In the genomic region with DNA sequence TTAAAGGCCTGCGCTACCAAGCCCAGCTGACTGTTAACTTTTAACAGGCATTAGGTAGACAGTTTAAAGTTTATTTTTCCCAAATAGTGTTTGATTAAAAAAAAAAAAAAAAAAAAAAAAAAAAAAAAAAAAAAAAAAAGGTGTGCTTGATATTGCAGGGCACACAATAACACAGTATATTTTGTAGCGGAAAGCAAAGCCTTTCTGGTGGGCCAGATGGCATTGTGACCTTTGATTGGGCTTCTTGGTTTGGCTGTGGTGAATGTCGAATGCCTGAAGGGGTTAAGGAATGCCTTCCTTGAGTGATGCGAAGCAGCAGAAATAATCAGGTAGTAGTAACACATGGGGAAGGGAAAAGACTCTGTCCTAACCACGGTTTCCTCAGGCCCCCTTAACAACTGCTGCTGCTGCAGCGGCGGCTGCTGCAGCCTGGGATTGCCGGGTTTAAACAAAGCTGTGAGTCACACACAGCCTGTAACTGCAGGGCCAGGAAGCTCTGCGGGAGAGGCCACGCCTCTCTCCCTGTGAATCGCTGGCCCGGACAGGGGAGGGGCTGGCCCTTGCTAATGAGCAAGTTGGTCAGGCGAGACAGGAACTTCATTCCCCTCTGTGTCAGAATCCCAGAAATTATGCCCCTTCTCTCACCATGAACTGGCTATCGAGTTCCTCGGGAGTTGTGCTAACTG, we compare ENCODE assay signal across 8 mouse cellular contexts. TPM values are rescaled to one million over a fixed set of nuclear protein-coding genes. Genes with fewer than 3 reads are reported as not detected.
DNase-seq lines count a peak whose midpoint lies in the region; ATAC-seq and TF ChIP-seq lines count a peak whose summit lies in the region.

No protein-coding gene starts in this region.

- TF ChIP-seq EP300 in liver, postnatal 0 days (IDR thresholded peaks at IDR 0.05; ENCODE audit: low read depth): no peak

- H3K27me3 ChIP-seq in forebrain, embryonic 14.5 days (replicated peaks; ENCODE audit: control insufficient read depth, insufficient read depth, low read length): no peaks in the 10 kb centered on the region
- no peaks in the 10 kb centered on the region for H3K27me3 ChIP-seq in liver, postnatal 0 days (ENCODE audit: insufficient read depth, low read length)
- H3K27me3 ChIP-seq in neural tube, embryonic 13.5 days: no peaks in the 10 kb centered on the region
- no peaks in the 10 kb centered on the region for H3K27me3 ChIP-seq in testis, adult 2 months (ENCODE audit: control insufficient read depth, insufficient read depth, low read length)

- peak overlapping the region; percentile 68 for H3K9ac ChIP-seq in forebrain, embryonic 14.5 days (ENCODE audit: low read length)
- H3K9ac ChIP-seq in liver, postnatal 0 days (replicated peaks): peak overlapping the region; percentile 64
- peak overlapping the region; percentile 69 for H3K9ac ChIP-seq in neural tube, embryonic 13.5 days

- H3K36me3 ChIP-seq in forebrain, embryonic 14.5 days (ENCODE audit: control insufficient read depth, insufficient read depth, low read length): no peaks in the 10 kb centered on the region
- H3K36me3 ChIP-seq in liver, postnatal 0 days (replicated peaks; ENCODE audit: insufficient read depth, low read length): no peaks in the 10 kb centered on the region
- H3K36me3 ChIP-seq in neural tube, embryonic 13.5 days: no peaks in the 10 kb centered on the region
- no peaks in the 10 kb centered on the region for H3K36me3 ChIP-seq in testis, adult 2 months (ENCODE audit: control insufficient read depth, insufficient read depth, low read length)

- TF ChIP-seq POLR2A in testis, adult 2 months (IDR thresholded peaks at IDR 0.05; ENCODE audit: control insufficient read depth, low read depth, low read length): no peak

- TF ChIP-seq CTCF in liver, postnatal 0 days (IDR thresholded peaks at IDR 0.05; ENCODE audit: low read depth): no peak
- TF ChIP-seq CTCF in testis, adult 2 months (IDR thresholded peaks at IDR 0.05; ENCODE audit: control insufficient read depth, insufficient read depth, insufficient replicate concordance, low read depth, low read length): no peak

- WGBS in forebrain, embryonic 14.5 days: 9% methylated on average over 15 of the region's 15 CpGs
- WGBS in liver, postnatal 0 days (ENCODE audit: insufficient replicate concordance): 7% methylated on average over 15 of the region's 15 CpGs
- 7% methylated on average over 15 of the region's 15 CpGs for WGBS in neural tube, embryonic 13.5 days

- peak overlapping the region; percentile 89 for H3K27ac ChIP-seq in forebrain, embryonic 14.5 days (ENCODE audit: low read depth, low read length)
- H3K27ac ChIP-seq in liver, postnatal 0 days (ENCODE audit: low read depth): peak overlapping the region; percentile 88
- peak overlapping the region; percentile 89 for H3K27ac ChIP-seq in neural tube, embryonic 13.5 days (replicated peaks)
- peak overlapping the region; percentile 62 for H3K27ac ChIP-seq in testis, adult 2 months (ENCODE audit: control insufficient read depth, insufficient read depth, low read depth, low read length)

- peak overlapping the region; percentile 49 for H3K4me3 ChIP-seq in forebrain, embryonic 14.5 days (ENCODE audit: low read depth, low read length)
- H3K4me3 ChIP-seq in liver, postnatal 0 days (ENCODE audit: low read depth, low read length): peak overlapping the region; percentile 60
- H3K4me3 ChIP-seq in neural tube, embryonic 13.5 days: peak overlapping the region; percentile 56
- H3K4me3 ChIP-seq in testis, adult 2 months (ENCODE audit: control insufficient read depth, low read depth, low read length): peak overlapping the region; percentile 78

- DNase-seq in ES-CJ7 (ENCODE audit: low read depth, low spot score): peak; percentile 79
- DNase-seq in forebrain, embryonic 14.5 days (ENCODE audit: low spot score): peak; percentile 91
- DNase-seq in heart, postnatal 10 days: peak; percentile 90 to 92
- DNase-seq in kidney, postnatal 4 days: peak; percentile 87 to 94
- DNase-seq in liver, postnatal 0 days: peak; percentile 86

- peak overlapping the region; percentile 93 for H3K4me2 ChIP-seq in forebrain, embryonic 14.5 days (ENCODE audit: low read length)
- peak overlapping the region; percentile 79 for H3K4me2 ChIP-seq in liver, postnatal 0 days (ENCODE audit: low read depth, low read length)
- H3K4me2 ChIP-seq in neural tube, embryonic 13.5 days: peak overlapping the region; percentile 91

- no peaks in the 10 kb centered on the region for H3K9me3 ChIP-seq in forebrain, embryonic 14.5 days (replicated peaks; ENCODE audit: control insufficient read depth, low read length)
- H3K9me3 ChIP-seq in liver, postnatal 0 days (ENCODE audit: low read length): no peaks in the 10 kb centered on the region
- H3K9me3 ChIP-seq in neural tube, embryonic 13.5 days: no peaks in the 10 kb centered on the region

- intact Hi-C loops in heart, postnatal 10 days (cut with DNase I): loop anchor here (2.0 to 5.0 kb wide), 3 partner anchors 27 to 115 kb away; no protein-coding TSS in a partner anchor

- H3K4me1 ChIP-seq in forebrain, embryonic 14.5 days (ENCODE audit: control insufficient read depth, insufficient read depth, low read length): peaks cover 7% of the 10 kb centered on the region; the same call in 1 of the 2 replicates
- peaks cover 17% of the 10 kb centered on the region for H3K4me1 ChIP-seq in liver, postnatal 0 days (ENCODE audit: insufficient read depth)
- H3K4me1 ChIP-seq in neural tube, embryonic 13.5 days (replicated peaks): peaks cover 22% of the 10 kb centered on the region
- no peaks in the 10 kb centered on the region; the same call in 1 of the 2 replicates for H3K4me1 ChIP-seq in testis, adult 2 months (ENCODE audit: control insufficient read depth, insufficient read depth, low read length)

- ATAC-seq in cerebellum, adult (ENCODE audit: insufficient number of reproducible peaks, low FRiP score, low TSS enrichment): peak; percentile 62
- ATAC-seq in forebrain, embryonic 14.5 days: peak; percentile 96
- ATAC-seq in liver, postnatal 0 days: peak; percentile 96
- ATAC-seq in neural tube, embryonic 13.5 days (ENCODE audit: low read depth): peak; percentile 97

RNA-seq across cellular contexts. Expression of a gene that starts 18.9 kb away (rescaled TPM):
- 18.0 and 18.4 TPM in 2 replicates for polyA plus RNA-seq in forebrain, embryonic 14.5 days (2014; fragmentation: Nextera tagmentation; extraction: Ambion mirVana)
- total RNA-seq in heart, postnatal 10 days (2021): 10 to 100 TPM; 36.3 to 64.0 TPM
- polyA plus RNA-seq in liver, postnatal 0 days (2015; fragmentation: Nextera tagmentation; extraction: Ambion mirVana): 8.5 and 8.9 TPM in 2 replicates
- polyA plus RNA-seq in neural tube, embryonic 13.5 days (2015; fragmentation: Nextera tagmentation; extraction: Ambion mirVana): 11.9 and 13.9 TPM in 2 replicates
- polyA plus RNA-seq in testis, adult 2 months (2012; rRNA removed): 1.4 and 1.7 TPM in 2 replicates

Comparison
In these comparisons a context has a peak if more than half of its experiments do, and no peak if none do; other contexts are left out.
1. Peak in every context shown above with its lines: DNase-seq, ATAC-seq, H3K4me3 ChIP-seq and H3K27ac ChIP-seq.